Mouse (Mus musculus) forebrain, embryonic 11.5 days (tissue): ENCODE results near the gene Hmgb4. TPM values are rescaled to one million over a fixed set of nuclear protein-coding genes. Genes with fewer than 3 reads are reported as not detected.

Source experiments
- ATAC-seq: fragments of 200-750 bp; cut with Nextera tagmentation; replicated peaks from 2 replicates; pipeline ENCODE4 v1.8.0; 2017; ENCODE audit warnings: moderate TSS enrichment; ENCODE audit not compliant: low FRiP score
- DNase-seq: peaks from one replicate; pipeline ENCODE4 v3.0.0-alpha.2; 2017; ENCODE audit warnings: low spot score
- H3K27ac ChIP-seq: fragments of 300-500 bp; sonication (generic); 2 replicates; pipeline ENCODE4 v1.5.1; 2014; ENCODE audit warnings: low read depth, low read length
- H3K27me3 ChIP-seq: fragments of 300-500 bp; sonication (generic); 2 replicates; pipeline ENCODE4 v1.6.1; 2014; ENCODE audit warnings: mild to moderate bottlenecking, low read length, mixed read lengths; ENCODE audit not compliant: control insufficient read depth, insufficient read depth
- H3K36me3 ChIP-seq: fragments of 300-500 bp; sonication (generic); 2 replicates; pipeline ENCODE4 v1.6.1; 2014; ENCODE audit warnings: mild to moderate bottlenecking, low read length, moderate library complexity, mixed read lengths; ENCODE audit not compliant: control insufficient read depth, insufficient read depth
- H3K4me1 ChIP-seq: fragments of 300-500 bp; sonication (generic); replicated peaks from 2 replicates; pipeline ENCODE4 v1.6.1; 2014; ENCODE audit warnings: low read length, mixed read lengths; ENCODE audit not compliant: control insufficient read depth, insufficient read depth
- H3K4me2 ChIP-seq: fragments of 300-500 bp; sonication (generic); 2 replicates; pipeline ENCODE4 v1.6.1; 2014; ENCODE audit warnings: low read depth, mild to moderate bottlenecking, low read length, moderate library complexity, mixed read lengths; ENCODE audit not compliant: severe bottlenecking
- H3K4me3 ChIP-seq: fragments of 300-500 bp; sonication (generic); 2 replicates; pipeline ENCODE4 v1.5.1; 2014; ENCODE audit warnings: low read depth, low read length
- H3K9ac ChIP-seq: fragments of 300-500 bp; sonication (generic); 2 replicates; pipeline ENCODE4 v1.6.1; 2014; ENCODE audit warnings: low read length
- H3K9me3 ChIP-seq: fragments of 300-500 bp; sonication (generic); 2 replicates; pipeline ENCODE4 v1.6.1; 2016; ENCODE audit warnings: low read length, mixed read lengths; ENCODE audit not compliant: control insufficient read depth
- WGBS: fragments of 180-500 bp; shearing (Covaris S2); extraction: QIAGEN DNeasy Blood & Tissue Kit; methylation state at CpG from one replicate; pipeline ENCODE4 v1.1.7; 2014; 5-methylcytosine and 5-hydroxymethylcytosine counted together
- polyA plus RNA-seq: library from polyadenylated mRNA; unstranded; fragments of >200 nt; fragmentation: Nextera tagmentation; extraction: Ambion mirVana; gene quantifications from 2 replicates; pipeline ENCODE4 v1.2.1, GENCODE M21; 2014

Hmgb4 gene
- not detected in 2 replicates for polyA plus RNA-seq

- Histone ChIP-seq H3K27me3 (no peaks in the 10 kb centered on the region), H3K9ac (no peak within 1 kb of the TSS), H3K4me1 (no peaks in the 10 kb centered on the region), H3K4me2 (no peak within 1 kb of the TSS), H3K4me3 (no peak within 1 kb of the TSS), H3K36me3 (no peaks in the 10 kb centered on the region), H3K9me3 (no peaks in the 10 kb centered on the region), H3K27ac (no peak within 1 kb of the TSS)
- DNase-seq = no peak
- 60% methylated on average over 8 of the region's 8 CpGs for WGBS
- no peak for ATAC-seq
These were observed at the start of gene Hmgb4 for GRCm38 (mm10) chr4:128260907-128261560. Gene Hmgb4, minus strand, starts transcription at chr4:128260957.

DNA sequence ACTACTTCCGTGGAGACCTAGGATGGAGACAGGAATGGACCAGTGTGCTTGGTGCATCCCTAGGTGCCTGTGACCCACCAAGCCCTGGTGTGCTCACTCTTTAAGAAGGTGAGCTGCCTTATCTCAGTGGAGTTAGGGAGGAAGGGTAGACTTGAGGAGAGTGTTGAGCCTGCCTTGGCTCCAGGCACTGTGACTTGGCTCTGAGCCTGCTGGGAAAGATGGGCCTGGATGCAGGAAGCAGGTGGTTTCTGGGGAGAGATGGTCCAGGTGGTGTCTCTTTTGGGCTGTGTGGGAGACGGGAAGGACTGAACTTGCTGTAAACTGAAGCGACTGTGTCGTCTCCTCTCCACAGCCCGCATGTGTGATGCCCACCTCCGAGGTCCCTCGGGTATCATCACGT lies 45.3 kb upstream of the Hmgb4 start:
- H3K27ac ChIP-seq = no peak overlapping the region
- DNase-seq = no peak
- no peaks in the 10 kb centered on the region for H3K27me3 ChIP-seq
- H3K9ac ChIP-seq = no peak overlapping the region
- 93% methylated on average over 8 of the region's 8 CpGs for WGBS
- H3K4me3 ChIP-seq = no peak overlapping the region
- H3K4me2 ChIP-seq = no peak overlapping the region
- ATAC-seq = no peak
- no peaks in the 10 kb centered on the region for H3K36me3 ChIP-seq
- no peaks in the 10 kb centered on the region for H3K9me3 ChIP-seq
- no peaks in the 10 kb centered on the region for H3K4me1 ChIP-seq

GRCm38 (mm10) chr4:128304049-128304448 lies 43.3 kb upstream of the Hmgb4 start:
- no peak overlapping the region for H3K4me3 ChIP-seq
- no peaks in the 10 kb centered on the region for H3K9me3 ChIP-seq
- ATAC-seq (no peak), DNase-seq (no peak)
- no peak overlapping the region for H3K9ac ChIP-seq
- H3K36me3 ChIP-seq = no peaks in the 10 kb centered on the region
- H3K4me1 ChIP-seq = no peaks in the 10 kb centered on the region
- H3K4me2 ChIP-seq = no peak overlapping the region
- no peaks in the 10 kb centered on the region for H3K27me3 ChIP-seq
- H3K27ac ChIP-seq = no peak overlapping the region
- 78% methylated on average over 8 of the region's 8 CpGs for WGBS

GRCm38 (mm10) chr4:128288095-128288494 lies 27.3 kb upstream of the Hmgb4 start:
- no peak overlapping the region for H3K9ac ChIP-seq
- H3K4me1 ChIP-seq = no peaks in the 10 kb centered on the region
- 71% methylated on average over 7 of the region's 7 CpGs for WGBS
- no peak overlapping the region for H3K4me3 ChIP-seq
- no peak overlapping the region for H3K4me2 ChIP-seq
- DNase-seq (no peak), ATAC-seq (no peak)
- no peaks in the 10 kb centered on the region for H3K36me3 ChIP-seq
- no peaks in the 10 kb centered on the region for H3K27me3 ChIP-seq
- H3K9me3 ChIP-seq = no peaks in the 10 kb centered on the region
- no peak overlapping the region for H3K27ac ChIP-seq

- H3K4me2 ChIP-seq = no peak overlapping the region
- H3K9ac ChIP-seq = no peak overlapping the region
- H3K4me3 ChIP-seq = no peak overlapping the region
- no peaks in the 10 kb centered on the region for H3K9me3 ChIP-seq
- no peak for ATAC-seq
- no peak overlapping the region for H3K27ac ChIP-seq
- 85% methylated on average over 1 of the region's 1 CpGs for WGBS
- H3K36me3 ChIP-seq = no peaks in the 10 kb centered on the region
- DNase-seq = no peak
- H3K27me3 ChIP-seq = no peaks in the 10 kb centered on the region
- no peaks in the 10 kb centered on the region for H3K4me1 ChIP-seq
These were observed 24.3 kb upstream of the Hmgb4 start for GRCm38 (mm10) chr4:128285009-128285408.

- DNase-seq (no peak), ATAC-seq (no peak)
- H3K36me3 ChIP-seq = no peaks in the 10 kb centered on the region
- H3K9ac ChIP-seq = no peak overlapping the region
- no peak overlapping the region for H3K27ac ChIP-seq
- H3K4me3 ChIP-seq = no peak overlapping the region
- H3K27me3 ChIP-seq = no peaks in the 10 kb centered on the region
- H3K4me1 ChIP-seq = no peaks in the 10 kb centered on the region
- no peak overlapping the region for H3K4me2 ChIP-seq
- H3K9me3 ChIP-seq = no peaks in the 10 kb centered on the region
- WGBS = 79% methylated on average over 6 of the region's 6 CpGs
These were observed 14.8 kb upstream of the Hmgb4 start for GRCm38 (mm10) chr4:128275586-128275985.

GRCm38 (mm10) chr4:128275116-128275515 lies 14.4 kb upstream of the Hmgb4 start:
- Histone ChIP-seq H3K27me3 (no peaks in the 10 kb centered on the region), H3K9ac (no peak overlapping the region), H3K27ac (no peak overlapping the region), H3K4me1 (no peaks in the 10 kb centered on the region), H3K36me3 (no peaks in the 10 kb centered on the region), H3K9me3 (no peaks in the 10 kb centered on the region), H3K4me2 (no peak overlapping the region), H3K4me3 (no peak overlapping the region)
- DNase-seq = no peak
- WGBS = 90% methylated on average over 5 of the region's 5 CpGs
- ATAC-seq = no peak

GRCm38 (mm10) chr4:128273146-128273545 lies 12.4 kb upstream of the Hmgb4 start:
- WGBS = 81% methylated on average over 11 of the region's 11 CpGs
- no peak overlapping the region for H3K27ac ChIP-seq
- no peak overlapping the region for H3K4me2 ChIP-seq
- H3K9ac ChIP-seq = no peak overlapping the region
- no peak for DNase-seq
- H3K9me3 ChIP-seq = no peaks in the 10 kb centered on the region
- H3K27me3 ChIP-seq = no peaks in the 10 kb centered on the region
- no peak for ATAC-seq
- no peaks in the 10 kb centered on the region for H3K36me3 ChIP-seq
- H3K4me3 ChIP-seq = no peak overlapping the region
- H3K4me1 ChIP-seq = no peaks in the 10 kb centered on the region

DNA sequence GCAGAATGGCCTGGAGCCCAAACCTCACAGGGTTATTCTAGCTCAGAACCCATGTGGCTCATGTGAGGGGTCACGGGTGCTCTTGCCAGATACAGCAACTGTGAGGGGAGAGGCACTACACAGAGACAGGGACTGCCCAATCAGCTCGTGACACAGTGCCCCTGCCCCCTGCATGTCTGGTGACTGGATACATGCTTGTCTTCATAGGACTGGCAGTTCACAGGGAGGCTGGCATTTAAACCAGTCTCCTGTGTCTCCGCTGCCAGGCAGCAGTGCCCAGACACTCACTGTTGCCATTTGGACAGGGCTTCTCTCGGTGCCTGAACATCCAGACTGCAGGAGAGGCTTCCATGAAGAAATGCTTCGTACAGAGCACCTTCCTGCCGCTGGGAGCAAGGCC lies 11.7 kb upstream of the Hmgb4 start:
- ATAC-seq = no peak
- no peak for DNase-seq
- H3K4me1 ChIP-seq = no peaks in the 10 kb centered on the region
- no peak overlapping the region for H3K4me2 ChIP-seq
- H3K27me3 ChIP-seq = no peaks in the 10 kb centered on the region
- no peaks in the 10 kb centered on the region for H3K9me3 ChIP-seq
- H3K27ac ChIP-seq = no peak overlapping the region
- no peak overlapping the region for H3K4me3 ChIP-seq
- 65% methylated on average over 6 of the region's 6 CpGs for WGBS
- H3K9ac ChIP-seq = no peak overlapping the region
- no peaks in the 10 kb centered on the region for H3K36me3 ChIP-seq
